Mouse (Mus musculus) erythroblast, embryonic 14.5 days (primary cell): ENCODE data around the gene Fuom.

Experiments used
- GATA1 ChIP-seq: IDR thresholded peaks from 2 replicates; pipeline ENCODE4 v1.6.1; 2012; ENCODE audit warnings: low read length, inconsistent platforms, mixed read lengths
- TAL1 ChIP-seq: IDR thresholded peaks from 3 replicates; pipeline ENCODE4 v1.6.1; 2012; ENCODE audit warnings: low read length, inconsistent platforms, mixed read lengths

DNA sequence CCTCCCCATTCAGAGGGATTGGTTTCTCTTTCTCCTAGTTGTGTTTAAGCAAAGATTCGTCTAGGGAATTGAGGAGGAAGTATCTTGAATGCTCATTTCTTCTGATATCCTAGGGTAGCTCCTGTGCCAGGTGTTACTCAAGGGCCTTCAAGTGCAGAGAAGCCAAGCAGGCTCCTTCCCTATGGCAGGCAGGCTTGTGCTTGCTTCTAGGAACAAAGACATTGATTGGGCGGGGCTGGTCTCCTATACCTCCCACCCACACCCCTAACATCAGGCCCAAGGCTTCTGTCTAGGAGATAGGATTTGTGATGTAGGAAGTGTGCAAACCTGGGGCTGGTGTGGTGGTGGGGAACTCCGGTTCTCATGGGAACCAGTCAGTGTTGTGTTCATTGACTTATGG lies 24.7 kb upstream of the Fuom start:
- no peak for TF ChIP-seq GATA1
- no peak for TF ChIP-seq TAL1
